Mouse (Mus musculus): Measurements from ENCODE around the gene Aebp1.
"Not testable (repeated sequence)": the region's sequence is repeated elsewhere in the genome, so short reads cannot be mapped to it uniquely, and the experiment has no call there.

The Aebp1 gene

GRCm38 (mm10) chr11:5855902-5856301, 5.8 kb upstream of the Aebp1 start:
- in situ Hi-C loops (cut with MseI, MboI): no loop called here

DNA sequence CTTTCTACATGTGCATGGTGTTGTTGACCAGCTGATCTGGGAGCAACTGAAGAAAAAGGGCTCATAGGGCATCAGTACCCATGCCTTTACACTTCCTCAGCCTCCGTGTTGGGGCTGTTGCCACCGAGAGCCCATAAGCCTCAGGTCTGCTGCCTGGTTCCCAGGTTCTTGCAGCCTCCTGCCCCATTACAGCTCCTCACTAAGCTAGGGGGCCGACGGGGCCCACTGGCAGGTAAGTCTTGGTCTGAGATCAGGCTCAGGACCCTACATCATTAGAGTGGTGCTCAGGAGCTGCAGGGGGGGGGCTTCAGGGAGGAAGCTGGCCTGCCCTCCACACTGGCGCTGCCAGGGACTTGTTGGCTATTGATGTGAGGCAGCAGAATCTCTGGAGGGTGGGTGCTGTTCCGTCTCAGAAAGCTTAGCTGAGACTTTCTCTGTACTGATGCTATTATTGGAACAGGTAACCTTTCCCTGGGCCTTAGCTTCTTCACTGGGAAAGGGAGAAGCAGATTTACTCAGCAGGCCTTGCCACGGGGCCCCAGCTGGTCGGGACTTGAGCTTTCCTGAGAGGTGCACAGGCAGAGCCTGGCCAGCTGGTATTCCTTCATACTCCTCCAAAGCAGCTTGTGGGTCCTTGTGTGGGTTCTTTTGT, 5.1 kb upstream of the Aebp1 start:
- in situ Hi-C loops (cut with MseI, MboI): no loop called here

GRCm38 (mm10) chr11:5858723-5859122, 3.0 kb upstream of the Aebp1 start:
- in situ Hi-C loops (cut with MseI, MboI): no loop called here

DNA sequence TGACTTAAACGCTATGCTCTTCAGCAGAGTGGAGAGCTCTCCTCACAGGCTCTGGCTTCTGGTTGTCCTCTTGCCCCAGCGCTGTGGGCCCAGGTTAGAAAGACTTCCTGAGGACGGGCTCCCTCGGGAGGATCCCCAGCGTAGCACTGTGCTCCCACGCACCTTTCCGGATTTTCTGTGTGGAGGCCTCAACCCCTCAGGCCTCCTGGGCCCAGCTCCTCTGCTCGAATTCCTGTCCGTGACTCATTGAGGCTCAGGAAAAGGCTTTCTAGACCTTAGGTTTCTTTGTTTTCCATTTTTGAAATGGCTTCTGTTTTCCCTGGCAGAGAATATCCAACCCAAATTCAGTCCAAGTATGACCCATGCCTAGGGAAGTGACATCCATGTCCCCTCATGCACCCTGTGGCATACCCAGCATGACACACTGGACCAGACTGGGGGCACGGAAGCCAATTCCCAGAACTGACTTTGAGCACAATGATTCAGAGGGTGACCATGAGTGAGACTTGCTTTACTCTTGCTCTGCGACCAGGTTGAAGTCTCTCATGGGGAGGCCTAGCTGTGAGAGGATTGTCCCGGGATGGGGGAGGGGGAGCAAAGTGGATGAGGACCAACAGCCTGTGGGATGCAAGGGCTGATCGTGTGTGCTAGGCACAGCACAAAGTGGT, 1.7 kb upstream of the Aebp1 start:
- in situ Hi-C loops (cut with MseI, MboI): no loop called here

DNA sequence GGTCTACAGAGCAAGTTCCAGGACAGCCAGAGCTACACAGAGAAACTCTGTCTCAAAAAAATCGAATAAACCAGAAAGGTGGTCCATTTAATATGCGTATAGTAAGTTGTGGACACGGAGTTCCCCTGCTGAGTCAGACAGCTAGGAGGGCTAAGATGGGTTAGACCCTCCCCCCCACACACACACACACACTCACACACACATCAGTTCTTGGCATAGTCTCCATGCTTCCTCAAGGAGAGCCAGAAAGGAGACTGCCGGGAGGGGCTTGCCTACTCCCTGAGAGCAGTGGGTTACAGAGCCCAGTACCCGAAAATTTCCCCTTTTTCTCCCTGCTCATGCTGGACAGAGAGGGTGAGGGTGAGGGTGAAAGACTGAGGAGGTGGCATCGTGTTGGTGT, 1.1 kb upstream of the Aebp1 start:
- in situ Hi-C loops (cut with MseI, MboI): no loop called here

GRCm38 (mm10) chr11:5862394-5863105, 803 bp downstream of the Aebp1 start:
- in situ Hi-C loops (cut with MseI, MboI): no loop called here

DNA sequence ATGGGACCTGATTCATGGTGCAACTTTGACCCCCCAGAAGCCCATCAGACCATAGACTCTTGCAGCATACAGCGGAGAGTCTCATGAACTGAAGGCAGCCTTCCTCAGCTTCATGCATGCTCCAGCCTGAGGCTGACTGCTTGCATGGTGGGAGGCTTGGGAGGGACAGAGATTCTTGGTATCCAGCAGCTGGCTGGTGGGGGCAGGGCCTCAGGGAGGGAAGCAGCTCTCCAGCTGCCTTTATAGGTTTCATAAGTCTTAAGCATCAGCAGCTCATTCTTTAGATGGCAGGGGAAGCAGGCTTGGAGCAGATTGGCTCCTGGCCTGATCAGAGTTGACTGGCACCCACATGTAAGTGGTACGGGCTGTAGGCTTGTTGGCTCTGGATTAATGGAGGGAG, 5.4 kb downstream of the Aebp1 start:
- in situ Hi-C loops (cut with MseI, MboI): no loop called here

- in situ Hi-C loops (cut with MseI, MboI): no loop called here
These were observed 6.6 kb downstream of the Aebp1 start for GRCm38 (mm10) chr11:5868324-5868723.

DNA sequence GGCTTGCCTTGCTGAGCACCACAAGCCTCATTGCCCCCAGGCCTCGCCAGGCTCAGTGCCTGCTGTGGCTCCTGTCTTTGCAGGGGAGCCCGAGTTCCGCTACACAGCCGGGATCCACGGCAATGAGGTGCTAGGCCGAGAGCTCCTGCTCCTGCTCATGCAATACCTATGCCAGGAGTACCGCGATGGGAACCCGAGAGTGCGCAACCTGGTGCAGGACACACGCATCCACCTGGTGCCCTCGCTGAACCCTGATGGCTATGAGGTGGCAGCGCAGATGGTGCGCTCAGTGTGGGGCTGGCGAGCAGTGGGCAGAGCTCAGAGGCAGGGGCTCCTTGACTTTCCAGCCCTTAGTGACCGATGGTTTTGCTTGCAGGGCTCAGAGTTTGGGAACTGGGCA, 7.6 kb downstream of the Aebp1 start:
- in situ Hi-C loops (cut with MseI, MboI): no loop called here

DNA sequence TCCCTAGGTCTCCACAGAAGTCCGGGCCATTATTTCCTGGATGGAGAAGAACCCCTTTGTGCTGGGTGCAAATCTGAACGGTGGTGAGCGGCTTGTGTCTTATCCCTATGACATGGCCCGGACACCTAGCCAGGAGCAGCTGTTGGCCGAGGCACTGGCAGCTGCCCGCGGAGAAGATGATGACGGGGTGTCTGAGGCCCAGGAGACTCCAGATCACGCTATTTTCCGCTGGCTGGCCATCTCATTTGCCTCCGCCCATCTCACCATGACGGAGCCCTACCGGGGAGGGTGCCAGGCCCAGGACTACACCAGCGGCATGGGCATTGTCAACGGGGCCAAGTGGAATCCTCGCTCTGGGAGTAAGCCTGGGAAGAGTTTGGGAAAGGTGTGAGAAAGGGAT, 8.3 kb downstream of the Aebp1 start:
- in situ Hi-C loops (cut with MseI, MboI): no loop called here

DNA sequence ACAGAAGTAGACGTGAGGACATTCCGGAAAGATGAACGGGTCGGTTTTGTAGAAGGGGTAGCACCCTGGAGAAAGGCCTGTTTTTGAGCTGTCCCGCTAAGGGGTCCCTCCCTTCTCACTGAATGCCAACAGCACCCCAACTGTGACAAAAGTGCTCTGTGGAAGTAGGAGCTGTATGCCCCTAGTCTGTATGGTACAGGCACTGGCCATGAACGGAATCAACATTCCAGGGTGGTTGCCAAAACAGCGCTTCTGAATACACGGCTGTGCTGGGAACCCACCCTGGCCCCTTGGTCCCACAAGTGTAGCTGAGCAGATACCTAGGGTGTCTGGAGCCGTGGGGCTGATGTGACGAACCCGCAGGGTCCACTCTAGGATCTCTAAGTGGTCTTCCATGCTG, 11.0 kb downstream of the Aebp1 start:
- in situ Hi-C loops (cut with MseI, MboI): no loop called here

DNA sequence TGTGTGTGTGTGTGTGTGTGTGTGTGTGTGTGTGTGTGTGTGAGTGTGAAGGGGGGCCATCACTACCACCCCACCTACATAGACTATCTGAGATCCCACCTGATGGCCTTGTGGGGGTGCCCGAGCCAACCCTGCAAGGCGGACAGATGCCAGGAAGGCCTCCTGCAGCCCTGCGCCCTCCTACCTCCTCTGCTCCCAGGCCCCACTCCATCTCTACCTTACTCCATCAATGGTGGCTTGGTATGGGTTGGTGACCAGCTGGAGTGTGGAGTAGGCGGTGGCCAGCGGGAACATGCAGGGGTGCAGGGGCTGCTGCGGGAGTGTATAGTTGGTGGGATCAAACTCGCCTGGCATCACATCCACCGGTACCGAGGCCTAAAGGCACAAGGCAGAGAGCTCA, 11.4 kb downstream of the Aebp1 start:
- in situ Hi-C loops (cut with MseI, MboI): no loop called here

DNA sequence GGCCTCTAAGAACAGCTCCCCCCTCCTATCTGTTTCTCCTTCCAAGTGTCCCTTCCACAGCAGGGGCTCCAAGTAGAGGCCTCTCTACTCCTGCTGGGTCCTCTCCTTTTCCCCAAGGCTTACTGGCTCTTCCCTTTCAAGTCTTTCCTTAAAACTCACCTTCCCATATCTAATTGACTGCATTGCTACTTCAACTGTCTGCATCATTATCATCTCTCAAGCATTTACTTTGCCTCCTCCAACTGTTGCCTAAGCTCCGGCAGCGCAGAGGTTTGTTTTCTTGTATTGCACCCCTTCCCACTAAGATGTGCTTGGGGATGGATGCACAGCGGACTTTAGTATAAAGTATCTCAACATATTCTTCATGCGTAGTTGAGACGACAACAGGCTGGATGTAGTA, 15.7 kb downstream of the Aebp1 start:
- in situ Hi-C loops (cut with MseI, MboI): no loop called here

GRCm38 (mm10) chr11:5877921-5878526, 16.3 kb downstream of the Aebp1 start, which contains the start of gene Pold2:
Pold2 (minus strand) TSS chr11:5878292.
- in situ Hi-C loops (cut with MseI, MboI): no loop called here

GRCm38 (mm10) chr11:5878661-5879060, 16.9 kb downstream of the Aebp1 start:
- in situ Hi-C loops (cut with MseI, MboI): no loop called here

DNA sequence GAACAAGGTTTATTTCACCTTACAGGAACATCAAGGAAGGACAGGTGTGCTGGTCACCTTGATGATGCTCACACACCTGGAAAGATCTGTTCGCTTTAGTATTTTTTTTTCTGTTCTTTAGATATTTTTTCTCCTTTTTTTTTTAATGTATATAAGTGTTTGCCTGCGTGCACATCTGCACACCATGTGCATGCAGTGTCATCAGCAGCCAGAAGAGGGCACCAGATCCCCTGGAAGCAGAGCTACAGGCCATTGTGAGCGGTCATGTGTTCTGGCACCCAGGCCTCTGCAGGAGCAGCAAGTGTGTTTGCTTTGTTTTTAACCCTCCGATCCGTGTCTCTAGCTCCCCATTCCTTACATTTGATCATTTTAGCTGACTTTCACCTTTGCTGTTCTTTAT, 18.2 kb downstream of the Aebp1 start:
- in situ Hi-C loops (cut with MseI, MboI): no loop called here

- in situ Hi-C loops (cut with MseI, MboI): no loop called here
These were observed 20.8 kb downstream of the Aebp1 start for GRCm38 (mm10) chr11:5882518-5882917.

- in situ Hi-C loops (cut with MseI, MboI): no loop called here
These were observed 24.4 kb downstream of the Aebp1 start for GRCm38 (mm10) chr11:5886187-5886586.

- in situ Hi-C loops (cut with MseI, MboI): no loop called here
These were observed 25.5 kb downstream of the Aebp1 start for GRCm38 (mm10) chr11:5887250-5887649.

- in situ Hi-C loops (cut with MseI, MboI): not testable (repeated sequence)
These were observed 26.8 kb downstream of the Aebp1 start for GRCm38 (mm10) chr11:5888563-5888962.

DNA sequence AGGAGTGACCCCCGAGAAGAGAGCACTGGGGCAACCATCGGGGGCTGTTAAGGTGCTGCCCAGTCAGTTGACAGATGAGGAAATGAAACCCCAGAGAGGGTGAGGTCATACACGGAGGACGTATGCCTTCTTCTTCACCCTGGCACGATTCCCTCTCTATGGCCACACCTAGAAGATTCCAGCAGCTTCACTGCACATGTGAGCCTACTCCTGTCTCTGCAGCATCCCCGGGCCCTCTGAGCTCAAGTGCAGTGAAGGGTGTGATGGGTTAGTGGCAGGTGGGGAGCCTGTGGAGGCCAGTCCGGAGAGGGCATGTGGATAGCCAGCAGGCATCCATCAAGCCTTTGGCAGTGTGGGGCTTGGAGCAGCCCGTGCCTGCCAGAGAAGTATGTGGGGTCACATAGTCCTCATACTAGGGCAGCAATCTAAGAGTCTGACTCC, 30.4 kb downstream of the Aebp1 start:
- in situ Hi-C loops (cut with MseI, MboI): no loop called here

DNA sequence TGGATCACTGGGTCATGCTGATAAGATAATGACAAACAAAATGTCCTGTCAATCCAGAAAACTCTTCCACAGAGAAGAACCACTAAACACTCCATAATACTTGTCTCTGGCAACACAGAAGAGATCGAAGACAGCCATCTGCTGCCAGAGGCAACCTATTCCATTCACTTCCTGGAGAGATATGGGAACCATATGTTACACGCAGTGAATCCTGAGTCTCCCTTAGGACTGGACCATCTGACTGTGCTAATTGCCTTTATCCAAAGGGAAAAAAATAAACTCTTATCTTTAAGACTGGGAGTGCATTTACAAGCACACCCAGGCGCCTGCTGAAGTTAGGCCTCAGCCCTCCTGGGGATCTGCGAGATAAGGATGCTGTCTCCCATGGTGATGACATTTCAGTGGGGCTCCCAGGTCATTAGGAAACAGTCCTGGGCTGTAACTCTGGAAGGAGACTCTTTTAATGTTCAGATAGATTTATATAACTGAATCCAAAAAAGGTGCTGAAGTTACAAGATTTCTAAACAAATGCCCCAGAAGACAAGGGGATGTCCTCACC, 31.1 kb downstream of the Aebp1 start:
- in situ Hi-C loops (cut with MseI, MboI): no loop called here
